Mouse (Mus musculus) forebrain, embryonic 13.5 days (tissue): Measurements from ENCODE around the gene Rnft1. TPM values are rescaled to one million over a fixed set of nuclear protein-coding genes. Genes with fewer than 3 reads are reported as not detected.
A peak's percentile ranks its signal among the peaks of the same experiment; 100 is the strongest.
"Not testable (repeated sequence)": the region's sequence is repeated elsewhere in the genome, so short reads cannot be mapped to it uniquely, and the experiment has no call there.

Experiments used
- ATAC-seq: fragments of 200-750 bp; cut with Nextera tagmentation; 2 replicates; pipeline ENCODE4 v1.8.0; 2017
- H3K27ac ChIP-seq: fragments of 300-500 bp; sonication (generic); 2 replicates; pipeline ENCODE4 v1.5.1; 2015; ENCODE audit warnings: inconsistent platforms, mild to moderate bottlenecking, moderate library complexity
- H3K27me3 ChIP-seq: fragments of 300-500 bp; sonication (generic); 2 replicates; pipeline ENCODE4 v1.6.1; 2015; ENCODE audit warnings: mild to moderate bottlenecking, inconsistent platforms
- H3K36me3 ChIP-seq: fragments of 300-500 bp; sonication (generic); 2 replicates; pipeline ENCODE4 v1.6.1; 2015; ENCODE audit warnings: mild to moderate bottlenecking, inconsistent platforms; ENCODE audit not compliant: poor library complexity, severe bottlenecking
- H3K4me1 ChIP-seq: fragments of 300-500 bp; sonication (generic); 2 replicates; pipeline ENCODE4 v1.6.1; 2015; ENCODE audit warnings: inconsistent platforms
- H3K4me2 ChIP-seq: fragments of 300-500 bp; sonication (generic); 2 replicates; pipeline ENCODE4 v1.6.1; 2015; ENCODE audit warnings: inconsistent platforms, mild to moderate bottlenecking, moderate library complexity
- H3K4me3 ChIP-seq: fragments of 300-500 bp; sonication (generic); 2 replicates; pipeline ENCODE4 v1.5.1; 2015; ENCODE audit warnings: mild to moderate bottlenecking, inconsistent platforms
- H3K9ac ChIP-seq: fragments of 300-500 bp; sonication (generic); 2 replicates; pipeline ENCODE4 v1.6.1; 2015; ENCODE audit warnings: mild to moderate bottlenecking, inconsistent platforms
- H3K9me3 ChIP-seq: fragments of 300-500 bp; sonication (generic); replicated peaks from 2 replicates; pipeline ENCODE4 v1.6.1; 2016; ENCODE audit warnings: inconsistent platforms
- WGBS: fragments of 180-500 bp; shearing (Covaris S2); methylation state at CpG from one replicate; pipeline ENCODE4 v1.1.7; 2015; 5-methylcytosine and 5-hydroxymethylcytosine counted together
- polyA plus RNA-seq: library from polyadenylated mRNA; unstranded; fragments of >200 nt; fragmentation: Nextera tagmentation; extraction: Ambion mirVana; gene quantifications from 2 replicates; pipeline ENCODE4 v1.2.1, GENCODE M21; 2015

The Rnft1 gene
- 15.9 and 16.5 TPM in 2 replicates for polyA plus RNA-seq

DNA sequence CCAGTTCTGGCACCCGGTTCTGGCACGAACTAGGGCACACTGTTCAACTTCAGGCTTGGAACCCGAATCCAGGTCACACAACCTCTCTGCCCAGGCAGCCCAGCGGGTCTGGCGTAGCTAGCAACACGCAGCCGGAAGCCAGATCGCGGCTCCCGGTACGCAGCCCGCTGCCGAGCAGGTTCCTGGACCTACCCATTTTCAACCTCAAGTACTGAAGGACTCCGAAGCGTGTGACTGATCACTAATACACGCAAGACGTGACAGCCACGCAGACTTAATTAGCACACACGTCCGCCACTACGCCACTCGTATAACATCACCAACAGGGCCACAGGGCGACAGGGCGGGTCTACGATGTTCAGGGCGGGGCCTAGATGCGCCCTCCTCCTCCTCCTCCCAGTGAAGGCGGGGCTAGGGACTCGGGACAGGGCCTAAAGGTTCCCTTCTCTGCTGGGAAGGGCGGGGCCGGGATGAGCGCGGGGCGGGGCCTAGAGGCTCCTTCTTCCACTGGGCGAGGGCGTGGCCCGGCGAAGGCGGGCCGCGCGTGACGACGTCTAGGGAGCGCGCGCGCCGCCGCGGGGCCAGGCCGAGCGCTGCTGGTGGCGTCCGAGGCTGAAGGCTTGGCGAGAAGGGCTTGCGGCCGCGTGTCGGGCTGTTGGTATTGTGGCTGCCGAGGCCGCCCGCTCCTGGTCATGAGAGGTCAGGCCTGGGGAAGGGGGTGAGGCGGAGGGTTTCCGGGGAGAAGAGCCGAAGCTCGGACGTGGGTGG is at the start of gene Rnft1:
Gene Rnft1, plus strand, starts transcription at position 557 of the 768 bp plus-strand sequence.
- Histone ChIP-seq H3K27me3 (peaks cover 8% of the 10 kb centered on the region; the same call in 1 of the 2 replicates), H3K9ac (peak within 1 kb of the TSS; percentile 75), H3K9me3 (no peaks in the 10 kb centered on the region), H3K4me3 (peak within 1 kb of the TSS; percentile 70), H3K27ac (peak within 1 kb of the TSS; percentile 75), H3K4me1 (peaks cover 8% of the 10 kb centered on the region), H3K36me3 (0 out of 2 replicates have a peak, but pooled peaks cover under 1% of the 10 kb centered on the region), H3K4me2 (peak within 1 kb of the TSS; percentile 73)
- ATAC-seq: peak; percentile 97
- WGBS: under 1% methylated on average over 62 of the region's 68 CpGs

- 22% methylated on average over 4 of the region's 5 CpGs for WGBS
- Histone ChIP-seq H3K36me3 (no peaks in the 10 kb centered on the region), H3K27me3 (peaks cover 10% of the 10 kb centered on the region; the same call in 1 of the 2 replicates), H3K27ac (no peak overlapping the region), H3K4me3 (no peak overlapping the region), H3K4me1 (0 out of 2 replicates have a peak, but pooled peaks cover 4% of the 10 kb centered on the region), H3K4me2 (no peak overlapping the region), H3K9ac (no peak overlapping the region), H3K9me3 (no peaks in the 10 kb centered on the region)
- 0 out of 2 replicates have a peak, but pooled peaks have one; percentile 63 for ATAC-seq
Measured at GRCm38 (mm10) chr11:86436843-86437242, 47.6 kb upstream of the Rnft1 start.

- H3K4me3 ChIP-seq: no peak overlapping the region
- no peaks in the 10 kb centered on the region for H3K36me3 ChIP-seq
- no peaks in the 10 kb centered on the region for H3K9me3 ChIP-seq
- peaks cover 10% of the 10 kb centered on the region; the same call in 1 of the 2 replicates for H3K27me3 ChIP-seq
- no peak overlapping the region for H3K27ac ChIP-seq
- WGBS: 59% methylated on average over 4 of the region's 4 CpGs
- no peak overlapping the region for H3K9ac ChIP-seq
- no peak overlapping the region for H3K4me2 ChIP-seq
- no peak for ATAC-seq
- 0 out of 2 replicates have a peak, but pooled peaks cover 4% of the 10 kb centered on the region for H3K4me1 ChIP-seq
Measured at GRCm38 (mm10) chr11:86438261-86438660, 46.2 kb upstream of the Rnft1 start.

DNA sequence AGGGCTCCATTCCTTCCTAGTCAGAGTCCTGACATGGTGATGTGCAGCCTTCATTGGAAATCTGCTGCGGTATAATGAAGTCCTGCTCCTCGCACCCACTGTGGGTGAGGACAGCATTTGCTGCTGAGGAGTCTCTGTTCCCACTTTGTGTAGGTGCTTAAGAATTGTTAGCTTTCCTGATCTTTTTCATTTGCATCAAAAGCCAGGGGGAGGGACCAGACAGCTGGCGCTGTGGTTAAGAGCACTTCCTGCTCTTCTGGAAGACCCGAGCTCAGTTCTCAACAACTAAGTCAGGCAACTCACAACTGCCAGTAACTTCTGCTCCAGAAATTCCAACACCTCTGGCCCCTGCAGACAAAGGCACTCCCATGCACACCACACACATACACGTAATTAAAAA is 43.7 kb upstream of the Rnft1 start:
- H3K4me3 ChIP-seq: no peak overlapping the region
- 72% methylated on average over 5 of the region's 5 CpGs for WGBS
- no peaks in the 10 kb centered on the region for H3K9me3 ChIP-seq
- 0 out of 2 replicates have a peak, but pooled peaks cover 4% of the 10 kb centered on the region for H3K4me1 ChIP-seq
- no peak overlapping the region for H3K4me2 ChIP-seq
- no peak overlapping the region for H3K27ac ChIP-seq
- no peak overlapping the region for H3K9ac ChIP-seq
- H3K27me3 ChIP-seq: peaks cover 10% of the 10 kb centered on the region; the same call in 1 of the 2 replicates
- no peaks in the 10 kb centered on the region for H3K36me3 ChIP-seq
- ATAC-seq: no peak

DNA sequence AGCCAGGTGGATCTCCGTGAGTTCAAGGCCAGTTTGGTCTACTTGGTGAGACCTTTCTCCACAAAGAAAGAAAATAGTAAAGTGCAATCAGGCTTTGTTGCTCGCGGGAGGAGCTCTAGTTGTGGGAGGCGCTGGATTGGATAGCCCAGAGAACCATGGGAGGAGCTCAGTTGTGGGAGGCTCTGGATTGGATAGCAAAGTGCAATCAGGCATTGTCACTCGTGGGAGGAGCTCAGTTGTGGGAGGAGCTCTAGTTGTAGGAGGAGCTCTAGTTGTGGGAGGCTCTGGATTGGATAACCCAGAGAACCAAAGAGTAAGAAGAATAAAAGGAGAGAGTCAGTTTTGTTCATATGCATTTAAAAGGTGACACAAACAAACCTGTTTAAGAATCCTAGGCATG is 30.5 kb upstream of the Rnft1 start:
- 85% methylated on average over 5 of the region's 5 CpGs for WGBS
- no peak for ATAC-seq

GRCm38 (mm10) chr11:86457545-86457944 is 26.9 kb upstream of the Rnft1 start:
- no peaks in the 10 kb centered on the region for H3K4me1 ChIP-seq
- H3K36me3 ChIP-seq: no peaks in the 10 kb centered on the region
- WGBS: 87% methylated on average over 6 of the region's 6 CpGs
- H3K27ac ChIP-seq: no peak overlapping the region
- H3K4me3 ChIP-seq: no peak overlapping the region
- no peaks in the 10 kb centered on the region for H3K27me3 ChIP-seq
- H3K9ac ChIP-seq: no peak overlapping the region
- no peaks in the 10 kb centered on the region for H3K9me3 ChIP-seq
- no peak overlapping the region for H3K4me2 ChIP-seq
- no peak for ATAC-seq

More for the DNA sequence above, 30.5 kb upstream of the Rnft1 start:
- no peaks in the 10 kb centered on the region for H3K4me1 ChIP-seq
- no peak overlapping the region for H3K27ac ChIP-seq
- H3K4me3 ChIP-seq: no peak overlapping the region
- no peaks in the 10 kb centered on the region for H3K27me3 ChIP-seq
- no peaks in the 10 kb centered on the region for H3K9me3 ChIP-seq
- no peaks in the 10 kb centered on the region for H3K36me3 ChIP-seq
- no peak overlapping the region for H3K9ac ChIP-seq
- H3K4me2 ChIP-seq: no peak overlapping the region

GRCm38 (mm10) chr11:86458866-86459265 is 25.6 kb upstream of the Rnft1 start:
- no peak overlapping the region for H3K9ac ChIP-seq

GRCm38 (mm10) chr11:86462579-86462978 is 21.9 kb upstream of the Rnft1 start:
- Histone ChIP-seq H3K27me3 (no peaks in the 10 kb centered on the region), H3K4me3 (no peak overlapping the region), H3K4me1 (no peaks in the 10 kb centered on the region), H3K36me3 (no peaks in the 10 kb centered on the region), H3K27ac (no peak overlapping the region), H3K9me3 (no peaks in the 10 kb centered on the region), H3K9ac (no peak overlapping the region), H3K4me2 (no peak overlapping the region)
- no peak for ATAC-seq

More at GRCm38 (mm10) chr11:86458866-86459265, 25.6 kb upstream of the Rnft1 start:
- 90% methylated on average over 6 of the region's 6 CpGs for WGBS
- Histone ChIP-seq H3K36me3 (no peaks in the 10 kb centered on the region), H3K27ac (no peak overlapping the region), H3K9me3 (no peaks in the 10 kb centered on the region), H3K4me3 (no peak overlapping the region), H3K4me1 (no peaks in the 10 kb centered on the region), H3K4me2 (no peak overlapping the region), H3K27me3 (no peaks in the 10 kb centered on the region)
- no peak for ATAC-seq

GRCm38 (mm10) chr11:86464275-86464674 is 20.2 kb upstream of the Rnft1 start:
- WGBS: 21% methylated on average over 8 of the region's 8 CpGs
- not testable (repeated sequence) for ATAC-seq, H3K9ac ChIP-seq, H3K9me3 ChIP-seq, H3K4me3 ChIP-seq, H3K27ac ChIP-seq, H3K27me3 ChIP-seq, H3K36me3 ChIP-seq, H3K4me2 ChIP-seq, H3K4me1 ChIP-seq

DNA sequence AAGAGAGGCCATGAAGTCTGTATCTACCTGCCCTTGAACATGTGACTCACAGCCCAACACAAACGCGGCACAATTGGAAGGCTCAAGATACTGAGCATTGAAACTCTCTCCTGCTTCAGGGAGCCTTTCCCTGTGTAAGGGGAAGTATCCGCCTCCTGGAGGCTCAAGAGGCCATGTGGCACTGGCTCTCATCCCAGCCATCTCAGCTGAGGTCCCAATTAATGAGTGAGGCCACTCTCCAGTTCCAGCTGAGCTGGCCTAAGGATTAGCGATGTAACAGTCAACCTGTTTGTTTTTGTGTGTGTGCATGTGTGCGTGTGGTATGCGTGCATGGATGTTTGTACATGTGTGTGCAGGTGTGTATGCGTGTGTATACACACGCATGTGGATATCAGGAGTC is 16.1 kb upstream of the Rnft1 start:
- no peak for ATAC-seq
- Histone ChIP-seq H3K9ac (no peak overlapping the region), H3K9me3 (no peaks in the 10 kb centered on the region), H3K36me3 (no peaks in the 10 kb centered on the region), H3K27me3 (no peaks in the 10 kb centered on the region; the same call in 1 of the 2 replicates), H3K4me3 (no peak overlapping the region), H3K27ac (no peak overlapping the region; the same call in 1 of the 2 replicates), H3K4me1 (peaks cover 24% of the 10 kb centered on the region), H3K4me2 (no peak overlapping the region)
- 74% methylated on average over 8 of the region's 8 CpGs for WGBS

- H3K4me2 ChIP-seq: no peak overlapping the region
- H3K27me3 ChIP-seq: no peaks in the 10 kb centered on the region; the same call in 1 of the 2 replicates
- no peak overlapping the region for H3K27ac ChIP-seq
- no peak overlapping the region for H3K9ac ChIP-seq
- WGBS: 75% methylated on average over 4 of the region's 4 CpGs
- peaks cover 28% of the 10 kb centered on the region for H3K4me1 ChIP-seq
- no peak for ATAC-seq
- H3K9me3 ChIP-seq: no peaks in the 10 kb centered on the region
- H3K36me3 ChIP-seq: no peaks in the 10 kb centered on the region
- no peak overlapping the region for H3K4me3 ChIP-seq
Measured at GRCm38 (mm10) chr11:86468971-86469370, 15.5 kb upstream of the Rnft1 start.

GRCm38 (mm10) chr11:86471785-86472184 is 12.7 kb upstream of the Rnft1 start:
- Histone ChIP-seq H3K4me2 (no peak overlapping the region), H3K36me3 (no peaks in the 10 kb centered on the region), H3K4me1 (peaks cover 28% of the 10 kb centered on the region), H3K27ac (no peak overlapping the region), H3K27me3 (no peaks in the 10 kb centered on the region; the same call in 1 of the 2 replicates), H3K4me3 (no peak overlapping the region), H3K9ac (no peak overlapping the region), H3K9me3 (no peaks in the 10 kb centered on the region)
- ATAC-seq: no peak
- WGBS: 18% methylated on average over 6 of the region's 6 CpGs
